Mouse (Mus musculus) spleen, postnatal 4 days (tissue): Measurements from ENCODE around the gene Prp2.
"Not testable (repeated sequence)": the region's sequence is repeated elsewhere in the genome, so short reads cannot be mapped to it uniquely, and the experiment has no call there.

Experiments
- DNase-seq, 2 experiments: peaks; one replicate each; pipeline ENCODE4 v3.0.0; 2022; ENCODE audit warnings: low spot score in 2 of 2

Prp2 gene

GRCm38 (mm10) chr6:132595613-132596012, at the start of gene Prp2:
Prp2 (plus strand) TSS chr6:132595913.
- not testable (repeated sequence) for DNase-seq

GRCm38 (mm10) chr6:132569509-132569908, 26.2 kb upstream of the Prp2 start, which contains the start of gene Prh1:
Prh1 (plus strand) TSS chr6:132569809.
- not testable (repeated sequence) for DNase-seq

- DNase-seq, result no peak
These were observed 53.7 kb downstream of the Prp2 start for GRCm38 (mm10) chr6:132649399-132649798.
